Comparison of ENCODE assay signal across 11 mouse cellular contexts in the genomic region with DNA sequence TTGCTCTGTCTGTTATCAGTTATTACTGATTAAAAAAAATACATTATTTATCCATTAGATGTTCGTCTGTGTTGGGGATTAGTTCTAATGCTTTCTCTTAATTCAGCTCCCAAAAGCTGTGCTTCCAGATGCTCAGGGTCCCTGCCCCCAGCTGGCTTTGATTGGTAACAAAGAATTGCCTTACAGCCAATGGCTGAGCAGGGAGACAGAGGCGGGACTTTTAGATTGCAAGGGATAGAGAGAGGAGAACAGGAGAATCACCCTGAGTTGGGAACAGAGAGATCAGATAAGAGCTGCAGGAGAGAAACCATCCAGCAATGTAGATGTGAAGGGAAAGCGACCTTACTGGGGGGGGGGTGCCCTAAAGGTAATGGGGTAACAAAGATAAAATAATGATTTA.
"Had no signal": no experiment of that assay in that cellular context is flagged by ENCODE, and none has a peak within 500 bp of the region (broad histone marks: within the 10 kb centered on the region; RNA-seq: fewer than 3 reads in every experiment).

No protein-coding gene starts in this region.

- H3K4me3 ChIP-seq: limb, embryonic 12.5 days; neural tube, embryonic 12.5 days had no signal

- H3K9ac ChIP-seq: limb, embryonic 12.5 days; liver, embryonic 14.5 days; neural tube, embryonic 12.5 days had no signal

- H3K4me1 ChIP-seq: limb, embryonic 12.5 days; neural tube, embryonic 12.5 days had no signal

- H3K27me3 ChIP-seq: limb, embryonic 12.5 days; neural tube, embryonic 12.5 days had no signal

- DNase-seq: kidney, adult 11 months; kidney, adult 9 months; kidney, postnatal 14 days; liver; lung, adult 18-20 months; right cerebral cortex, adult 18-20 months; right cerebral cortex, postnatal 25 days; thymus, postnatal 36 days had no signal

- H3K36me3 ChIP-seq: limb, embryonic 12.5 days; neural tube, embryonic 12.5 days had no signal

- H3K27ac ChIP-seq: limb, embryonic 12.5 days; liver, embryonic 14.5 days; neural tube, embryonic 12.5 days had no signal

- H3K9me3 ChIP-seq: limb, embryonic 12.5 days; neural tube, embryonic 12.5 days had no signal

- H3K4me2 ChIP-seq: limb, embryonic 12.5 days; neural tube, embryonic 12.5 days had no signal
